Mouse (Mus musculus): ENCODE measurements around the gene Dync1i1. TPM values are rescaled to one million over a fixed set of nuclear protein-coding genes. Genes with fewer than 3 reads are reported as not detected.

Dync1i1 gene
- total RNA-seq, 2 experiments from 2014 or later = 133 to 144 TPM

DNA sequence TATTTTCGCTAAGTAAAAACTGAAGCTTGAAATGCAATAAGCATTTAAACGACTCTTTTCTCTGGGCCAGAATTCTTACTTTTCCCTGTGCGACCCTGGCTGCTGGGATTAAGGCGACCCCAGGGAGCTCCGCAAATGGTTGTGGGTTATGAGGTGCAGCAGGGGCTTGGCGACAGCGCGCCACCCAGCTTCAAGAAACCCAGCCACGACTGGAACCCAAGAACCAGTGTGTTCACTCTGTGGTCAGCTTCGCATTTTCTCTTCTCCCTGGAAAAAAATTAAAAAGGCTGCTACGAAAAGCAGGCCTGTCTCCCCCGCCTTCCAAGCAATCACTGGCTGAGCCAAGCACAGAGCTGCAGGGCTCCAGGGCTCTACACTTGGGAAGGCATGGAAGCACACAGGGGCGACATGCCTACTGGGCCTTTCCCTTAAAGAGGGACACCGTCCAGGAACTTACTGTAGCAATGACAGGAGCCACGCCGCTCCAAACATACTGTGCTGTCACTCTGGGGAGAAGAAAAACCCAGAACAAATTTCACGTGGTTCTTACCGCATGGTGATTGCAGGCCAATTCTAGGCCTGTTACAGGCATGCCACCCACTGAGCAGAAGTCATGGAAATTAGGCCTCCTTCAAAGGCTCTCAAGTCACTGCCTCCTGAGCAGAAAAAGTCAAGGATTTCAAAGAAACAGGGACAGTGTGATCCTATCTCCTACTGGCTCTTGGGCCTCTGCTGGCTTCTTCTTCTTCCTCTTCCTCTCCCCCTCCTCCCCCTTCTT, 313.5 kb downstream of the Dync1i1 start:
- DNase-seq (ENCODE audit: extremely low spot score in 1 of 2, low spot score in 1 of 2) = no peak

DNA sequence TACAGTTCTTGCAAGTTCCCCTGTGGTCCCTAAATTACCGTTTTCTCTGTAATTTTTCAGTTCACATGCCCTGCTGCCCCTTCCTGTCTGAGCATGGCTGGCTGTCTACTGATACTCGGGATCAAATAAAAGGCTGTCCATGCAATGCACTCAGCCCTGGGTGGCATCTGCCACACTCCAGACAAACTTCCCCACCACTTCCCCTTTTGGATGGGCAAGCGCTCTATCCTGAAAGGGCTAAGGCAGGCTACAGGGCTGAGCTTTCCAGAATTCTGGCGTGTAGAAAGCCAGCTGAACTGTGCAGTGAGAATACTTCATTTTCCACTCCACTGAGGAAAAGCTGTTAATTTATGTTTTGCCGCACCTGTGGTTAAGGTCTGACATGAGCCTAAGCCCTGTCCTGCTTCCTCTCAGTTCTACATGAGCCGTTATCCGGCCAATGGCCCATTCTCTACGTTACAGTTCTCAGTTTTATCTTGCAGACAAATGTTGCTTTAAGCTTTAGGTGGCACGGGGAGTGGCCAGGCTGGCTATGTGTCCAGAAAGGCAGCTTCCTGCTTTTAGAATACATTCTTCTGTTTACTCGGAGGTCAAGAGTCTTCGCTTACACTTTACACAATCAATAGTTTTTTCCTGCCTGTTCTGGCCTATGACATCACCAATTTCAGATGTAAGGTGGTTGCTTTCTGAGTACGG, 321.4 kb downstream of the Dync1i1 start:
- no peak for DNase-seq (ENCODE audit: extremely low spot score in 1 of 2, low spot score in 1 of 2)

- no peak for DNase-seq (ENCODE audit: extremely low spot score in 1 of 2, low spot score in 1 of 2)
Observed at GRCm38 (mm10) chr6:6052696-6053095, 327.3 kb downstream of the Dync1i1 start.

DNA sequence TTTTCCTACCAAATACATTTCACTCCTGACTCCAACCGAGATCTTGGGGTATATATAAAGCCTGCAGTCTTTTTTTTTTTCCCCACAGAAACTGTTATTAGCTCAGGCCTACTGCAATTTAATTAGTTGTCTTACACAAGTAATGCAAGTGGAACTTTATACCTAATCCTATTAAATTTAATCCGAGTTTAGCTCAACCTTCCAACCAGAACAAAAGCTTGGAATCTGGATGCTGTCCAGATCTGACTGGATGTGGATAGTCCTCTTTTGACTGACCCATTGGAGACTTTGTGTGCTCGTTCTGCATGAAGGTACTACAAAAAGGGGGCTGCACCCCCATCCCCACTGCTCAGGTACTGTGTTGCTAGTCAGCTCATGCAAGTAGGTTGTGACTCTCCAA, 328.5 kb downstream of the Dync1i1 start:
- no peak for DNase-seq (ENCODE audit: extremely low spot score in 1 of 2, low spot score in 1 of 2)

DNA sequence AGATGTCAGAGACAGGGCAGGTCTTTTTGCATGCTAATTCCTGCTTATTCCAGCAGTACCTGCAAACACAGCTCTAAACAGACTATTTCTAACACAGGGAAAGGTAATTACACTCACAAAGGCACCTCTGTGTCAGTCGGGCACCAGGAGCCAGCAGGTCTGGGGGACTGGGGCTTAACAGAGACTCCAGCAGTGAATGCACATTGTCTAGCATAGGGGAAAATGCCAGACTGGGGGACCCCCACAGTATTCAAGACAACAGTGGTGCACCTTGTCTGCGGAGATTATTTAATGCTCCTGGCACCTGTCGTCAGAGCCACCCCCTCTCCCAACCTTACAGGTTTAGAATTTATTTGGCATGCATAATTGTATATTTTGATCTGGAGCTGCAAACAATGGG, 333.1 kb downstream of the Dync1i1 start:
- DNase-seq (ENCODE audit: extremely low spot score in 1 of 2, low spot score in 1 of 2) = no peak

- no peak for DNase-seq (ENCODE audit: extremely low spot score in 1 of 2, low spot score in 1 of 2)
Observed at GRCm38 (mm10) chr6:6067201-6067600, 341.8 kb downstream of the Dync1i1 start.

- no peak for DNase-seq (ENCODE audit: extremely low spot score in 1 of 2, low spot score in 1 of 2)
Observed at GRCm38 (mm10) chr6:6070015-6070414, 344.6 kb downstream of the Dync1i1 start.

DNA sequence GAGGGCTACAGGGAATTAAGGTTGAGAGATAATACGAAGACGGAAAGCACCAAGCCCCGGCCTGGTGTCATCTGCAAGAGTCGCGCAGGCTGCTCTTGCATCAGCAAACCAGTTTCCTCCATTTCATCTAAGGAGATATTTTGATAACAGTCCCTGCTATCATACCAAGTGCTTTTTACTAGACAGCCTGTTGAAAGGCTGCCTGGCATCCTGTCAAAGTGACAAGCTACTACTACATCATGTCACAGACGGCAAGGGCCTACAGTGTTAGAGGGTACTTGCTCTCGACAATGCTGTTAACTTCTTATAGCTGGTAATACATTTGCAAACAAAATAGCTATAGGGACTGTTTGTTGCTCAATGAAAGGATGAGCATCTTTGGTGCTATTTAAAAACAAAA, 345.6 kb downstream of the Dync1i1 start:
- DNase-seq (ENCODE audit: extremely low spot score in 1 of 2, low spot score in 1 of 2) = no peak

DNA sequence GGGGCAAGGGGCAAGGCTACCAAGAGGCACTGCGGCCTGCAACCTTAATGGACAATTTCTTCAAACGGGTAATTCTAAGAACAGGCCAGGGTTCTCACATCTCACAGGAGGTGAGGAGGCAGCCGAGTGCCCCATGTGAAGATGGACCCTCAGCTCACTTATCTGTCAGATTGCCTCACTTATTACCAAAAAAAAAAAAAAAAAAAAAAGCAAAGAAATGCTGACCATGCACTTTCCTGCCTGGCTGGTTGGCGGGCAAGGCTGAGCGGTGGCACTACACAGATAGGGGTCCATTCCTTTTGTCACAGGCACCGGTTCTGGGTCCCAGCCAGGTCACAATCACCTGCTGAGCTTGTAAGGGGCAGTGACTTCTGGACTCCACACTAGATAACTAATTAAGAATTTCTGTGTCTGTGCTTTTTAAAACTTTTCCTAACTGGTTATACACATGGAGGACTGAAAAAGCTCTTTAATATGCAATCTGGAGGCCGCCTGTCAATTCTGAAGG, 350.6 kb downstream of the Dync1i1 start:
- DNase-seq (ENCODE audit: extremely low spot score in 1 of 2, low spot score in 1 of 2) = no peak

GRCm38 (mm10) chr6:6077234-6077633, 351.8 kb downstream of the Dync1i1 start:
- no peak for DNase-seq (ENCODE audit: extremely low spot score in 1 of 2, low spot score in 1 of 2)

Other genes starting within 250 kb of the Dync1i1 start
- gene Pdk4, start 229.3 kb upstream of the Dync1i1 start, total RNA-seq (2021) = 10 to 100 TPM; 11.1 to 14.1 TPM

Measured in layer of hippocampus, postnatal 25 days (tissue).